In genomic region chr11:98060104-98060692, GRCm38 (mm10) we compare ENCODE assay signal across 17 mouse cellular contexts. TPM values are rescaled to one million over a fixed set of nuclear protein-coding genes. Genes with fewer than 3 reads are reported as not detected.
DNase-seq lines count a peak whose midpoint lies in the region; ATAC-seq lines count a peak whose summit lies in the region.
"Had no signal": no experiment of that assay in that cellular context is flagged by ENCODE, and none has a peak within 500 bp of the region (broad histone marks: within the 10 kb centered on the region; RNA-seq: fewer than 3 reads in every experiment).

No protein-coding gene starts in this region.

- DNase-seq in hindbrain, embryonic 14.5 days (ENCODE audit: low spot score), result no peak
- no peak for DNase-seq in midbrain, embryonic 10.5 days (ENCODE audit: low spot score)
- DNase-seq in 3134 (ENCODE audit: extremely low read depth, insufficient read length, low spot score), result peak; percentile 44
- DNase-seq in brain, adult 2 months (ENCODE audit: low read depth, low spot score), result peak; percentile 73
- DNase-seq: cerebellum, adult 9-11 months; heart, postnatal 4 days; liver; liver, postnatal 0 days; lung, postnatal 14 days; spleen, adult 18-20 months; thymus, adult 18-20 months had no signal

- H3K9ac ChIP-seq in hindbrain, embryonic 13.5 days, result peak overlapping the region; percentile 46; the same call in 1 of the 2 replicates
- H3K9ac ChIP-seq in hindbrain, embryonic 14.5 days, result no peak overlapping the region
- H3K9ac ChIP-seq in midbrain, embryonic 12.5 days (replicated peaks), result 0 out of 2 replicates have a peak overlapping the region, but pooled peaks have one; percentile 16
- no peak overlapping the region for H3K9ac ChIP-seq in kidney, embryonic 16.5 days (replicated peaks; ENCODE audit: low read length)
- H3K9ac ChIP-seq: heart, embryonic 13.5 days; intestine, embryonic 15.5 days; liver, postnatal 0 days had no signal

- no peak overlapping the region for H3K27ac ChIP-seq in hindbrain, embryonic 13.5 days
- H3K27ac ChIP-seq in hindbrain, embryonic 14.5 days, result no peak overlapping the region
- no peak overlapping the region for H3K27ac ChIP-seq in midbrain, embryonic 12.5 days (replicated peaks)
- no peak overlapping the region; the same call in 1 of the 2 replicates for H3K27ac ChIP-seq in midbrain, embryonic 10.5 days (replicated peaks)
- no peak overlapping the region for H3K27ac ChIP-seq in kidney, embryonic 16.5 days (ENCODE audit: low read length)
- H3K27ac ChIP-seq: forebrain, embryonic 10.5 days; heart, embryonic 13.5 days; intestine, embryonic 15.5 days had no signal

- no peak overlapping the region for H3K4me2 ChIP-seq in hindbrain, embryonic 13.5 days
- no peak overlapping the region for H3K4me2 ChIP-seq in hindbrain, embryonic 14.5 days (replicated peaks)
- no peak overlapping the region for H3K4me2 ChIP-seq in midbrain, embryonic 12.5 days (replicated peaks)
- H3K4me2 ChIP-seq in kidney, embryonic 16.5 days (replicated peaks; ENCODE audit: low read depth, low read length), result no peak overlapping the region
- H3K4me2 ChIP-seq: heart, embryonic 13.5 days; intestine, embryonic 15.5 days had no signal

- H3K27me3 ChIP-seq in hindbrain, embryonic 13.5 days, result peaks cover 10% of the 10 kb centered on the region
- H3K27me3 ChIP-seq in hindbrain, embryonic 14.5 days (ENCODE audit: control insufficient read depth, insufficient read depth, low read length), result 0 out of 2 replicates have a peak, but pooled peaks cover 3% of the 10 kb centered on the region
- peaks cover 22% of the 10 kb centered on the region for H3K27me3 ChIP-seq in midbrain, embryonic 12.5 days
- H3K27me3 ChIP-seq in midbrain, embryonic 10.5 days (ENCODE audit: low read depth, poor library complexity, severe bottlenecking), result peaks cover 36% of the 10 kb centered on the region
- H3K27me3 ChIP-seq in kidney, embryonic 16.5 days (ENCODE audit: insufficient read depth, low read length), result 0 out of 2 replicates have a peak, but pooled peaks cover 3% of the 10 kb centered on the region

- no peaks in the 10 kb centered on the region for H3K9me3 ChIP-seq in hindbrain, embryonic 13.5 days
- no peaks in the 10 kb centered on the region for H3K9me3 ChIP-seq in hindbrain, embryonic 14.5 days (ENCODE audit: control insufficient read depth, low read length)
- no peaks in the 10 kb centered on the region for H3K9me3 ChIP-seq in midbrain, embryonic 12.5 days
- H3K9me3 ChIP-seq in midbrain, embryonic 10.5 days (replicated peaks), result no peaks in the 10 kb centered on the region
- 0 out of 2 replicates have a peak, but pooled peaks cover 2% of the 10 kb centered on the region for H3K9me3 ChIP-seq in kidney, embryonic 16.5 days (ENCODE audit: low read length)
- H3K9me3 ChIP-seq: forebrain, embryonic 10.5 days; heart, embryonic 13.5 days; intestine, embryonic 15.5 days had no signal

- no peaks in the 10 kb centered on the region for H3K36me3 ChIP-seq in hindbrain, embryonic 13.5 days
- H3K36me3 ChIP-seq in hindbrain, embryonic 14.5 days (replicated peaks; ENCODE audit: control insufficient read depth, insufficient read depth), result no peaks in the 10 kb centered on the region
- no peaks in the 10 kb centered on the region for H3K36me3 ChIP-seq in midbrain, embryonic 12.5 days
- H3K36me3 ChIP-seq in midbrain, embryonic 10.5 days, result no peaks in the 10 kb centered on the region
- no peaks in the 10 kb centered on the region for H3K36me3 ChIP-seq in kidney, embryonic 16.5 days (ENCODE audit: insufficient read depth, low read length)
- H3K36me3 ChIP-seq: forebrain, embryonic 10.5 days; heart, embryonic 13.5 days; intestine, embryonic 15.5 days had no signal

- H3K4me3 ChIP-seq in hindbrain, embryonic 13.5 days, result no peak overlapping the region
- no peak overlapping the region for H3K4me3 ChIP-seq in hindbrain, embryonic 14.5 days (replicated peaks; ENCODE audit: low read length)
- H3K4me3 ChIP-seq in midbrain, embryonic 12.5 days, result no peak overlapping the region
- H3K4me3 ChIP-seq in midbrain, embryonic 10.5 days, result no peak overlapping the region
- no peak overlapping the region for H3K4me3 ChIP-seq in kidney, embryonic 16.5 days (ENCODE audit: low read length)
- H3K4me3 ChIP-seq: forebrain, embryonic 10.5 days; heart, embryonic 13.5 days; intestine, embryonic 15.5 days had no signal

- H3K4me1 ChIP-seq in hindbrain, embryonic 13.5 days (replicated peaks), result peaks cover 21% of the 10 kb centered on the region
- 0 out of 2 replicates have a peak, but pooled peaks cover 3% of the 10 kb centered on the region for H3K4me1 ChIP-seq in hindbrain, embryonic 14.5 days (replicated peaks; ENCODE audit: control insufficient read depth, insufficient read depth, low read length)
- peaks cover 6% of the 10 kb centered on the region; the same call in 1 of the 2 replicates for H3K4me1 ChIP-seq in midbrain, embryonic 12.5 days
- H3K4me1 ChIP-seq in midbrain, embryonic 10.5 days, result peaks cover 25% of the 10 kb centered on the region
- H3K4me1 ChIP-seq in kidney, embryonic 16.5 days (ENCODE audit: insufficient read depth, low read length), result peaks cover 8% of the 10 kb centered on the region; the same call in 1 of the 2 replicates

- ATAC-seq in hindbrain, embryonic 13.5 days (ENCODE audit: low FRiP score), result 0 out of 2 replicates have a peak, but pooled peaks have one; percentile 13
- ATAC-seq in hindbrain, embryonic 14.5 days (ENCODE audit: low FRiP score), result no peak; the same call in 1 of the 2 replicates
- ATAC-seq in midbrain, embryonic 12.5 days (ENCODE audit: low FRiP score, low read depth), result no peak
- ATAC-seq in kidney, embryonic 16.5 days (ENCODE audit: low FRiP score, low TSS enrichment), result no peak
- ATAC-seq: intestine, embryonic 15.5 days; liver, postnatal 0 days had no signal

- 65% methylated on average over 5 of the region's 5 CpGs for WGBS in hindbrain, embryonic 13.5 days
- 68% methylated on average over 5 of the region's 5 CpGs for WGBS in hindbrain, embryonic 14.5 days
- 74% methylated on average over 5 of the region's 5 CpGs for WGBS in midbrain, embryonic 12.5 days
- 80% methylated on average over 5 of the region's 5 CpGs for WGBS in midbrain, embryonic 10.5 days
- 76% methylated on average over 5 of the region's 5 CpGs for WGBS in kidney, embryonic 16.5 days

RNA-seq across cellular contexts. Expression of gene Stac2, which starts 6.9 kb away (rescaled TPM):
- 4.2 and 5.2 TPM in 2 replicates for polyA plus RNA-seq in hindbrain, embryonic 13.5 days (2015; fragmentation: Nextera tagmentation; extraction: Ambion mirVana)
- polyA plus RNA-seq in hindbrain, embryonic 14.5 days (2014; fragmentation: Nextera tagmentation; extraction: Ambion mirVana), result 6.7 and 7.3 TPM in 2 replicates
- polyA plus RNA-seq in midbrain, embryonic 12.5 days (2016; fragmentation: Nextera tagmentation; extraction: Ambion mirVana), result 0.62 and 0.73 TPM in 2 replicates
- polyA plus RNA-seq in midbrain, embryonic 10.5 days (2016; fragmentation: Nextera tagmentation; extraction: Ambion mirVana), result 0.40 and 0.41 TPM in 2 replicates
- 3.3 and 4.0 TPM in 2 replicates for polyA plus RNA-seq in kidney, embryonic 16.5 days (2015; fragmentation: Nextera tagmentation; extraction: Ambion mirVana)

RNA-seq across cellular contexts. Expression of gene Rpl19, which starts 33.7 kb away (rescaled TPM):
- 689 and 706 TPM in 2 replicates for polyA plus RNA-seq in hindbrain, embryonic 13.5 days (2015; fragmentation: Nextera tagmentation; extraction: Ambion mirVana)
- 614 and 694 TPM in 2 replicates for polyA plus RNA-seq in hindbrain, embryonic 14.5 days (2014; fragmentation: Nextera tagmentation; extraction: Ambion mirVana)
- polyA plus RNA-seq in midbrain, embryonic 12.5 days (2016; fragmentation: Nextera tagmentation; extraction: Ambion mirVana), result 741 and 746 TPM in 2 replicates
- polyA plus RNA-seq in midbrain, embryonic 10.5 days (2016; fragmentation: Nextera tagmentation; extraction: Ambion mirVana), result 976 and 1,159 TPM in 2 replicates
- 950 and 1,086 TPM in 2 replicates for polyA plus RNA-seq in kidney, embryonic 16.5 days (2015; fragmentation: Nextera tagmentation; extraction: Ambion mirVana)

RNA-seq across cellular contexts. Expression of gene Cacnb1, which starts 37.4 kb away (rescaled TPM):
- 51.6 and 57.4 TPM in 2 replicates for polyA plus RNA-seq in hindbrain, embryonic 13.5 days (2015; fragmentation: Nextera tagmentation; extraction: Ambion mirVana)
- 40.0 and 40.3 TPM in 2 replicates for polyA plus RNA-seq in hindbrain, embryonic 14.5 days (2014; fragmentation: Nextera tagmentation; extraction: Ambion mirVana)
- 34.3 and 35.2 TPM in 2 replicates for polyA plus RNA-seq in midbrain, embryonic 12.5 days (2016; fragmentation: Nextera tagmentation; extraction: Ambion mirVana)
- 7.8 and 12.5 TPM in 2 replicates for polyA plus RNA-seq in midbrain, embryonic 10.5 days (2016; fragmentation: Nextera tagmentation; extraction: Ambion mirVana)
- polyA plus RNA-seq in kidney, embryonic 16.5 days (2015; fragmentation: Nextera tagmentation; extraction: Ambion mirVana), result 12.8 TPM in 2 replicates

Comparison
In these comparisons a context has a peak if more than half of its experiments do, and no peak if none do; other contexts are left out.
1. H3K9ac ChIP-seq: peak in hindbrain, embryonic 13.5 days (single experiment) and midbrain, embryonic 12.5 days (single experiment); none in hindbrain, embryonic 14.5 days (single experiment) and kidney, embryonic 16.5 days (single experiment).
2. DNase-seq: peak in 3134 (single experiment) and brain, adult 2 months (single experiment); none in hindbrain, embryonic 14.5 days (single experiment) and midbrain, embryonic 10.5 days (single experiment).